Mouse (Mus musculus) brain, adult 2 months (tissue): Measurements from ENCODE around the gene Creg2.
"Not testable (repeated sequence)": the region's sequence is repeated elsewhere in the genome, so short reads cannot be mapped to it uniquely, and the experiment has no call there.

Source experiments
- DNase-seq: peaks from one replicate; pipeline ENCODE4 v3.0.0; 2011; ENCODE audit warnings: low read depth, low spot score

The Creg2 gene

GRCm38 (mm10) chr1:39651241-39651548, at the start of gene Creg2:
Gene Creg2, minus strand, starts transcription at chr1:39651474.
- DNase-seq: peak; percentile 86

- DNase-seq: no peak
Observed at GRCm38 (mm10) chr1:39700599-39701273, 49.5 kb upstream of the Creg2 start.

GRCm38 (mm10) chr1:39698456-39698855, 47.2 kb upstream of the Creg2 start:
- no peak for DNase-seq

- DNase-seq: peak; percentile 22
Observed at GRCm38 (mm10) chr1:39695198-39695597, 43.9 kb upstream of the Creg2 start.

- no peak for DNase-seq
Observed at GRCm38 (mm10) chr1:39694756-39695155, 43.5 kb upstream of the Creg2 start.

- no peak for DNase-seq
Observed at GRCm38 (mm10) chr1:39691974-39692373, 40.7 kb upstream of the Creg2 start.

GRCm38 (mm10) chr1:39691061-39691460, 39.8 kb upstream of the Creg2 start:
- DNase-seq: no peak

GRCm38 (mm10) chr1:39688573-39688972, 37.3 kb upstream of the Creg2 start:
- no peak for DNase-seq

- no peak for DNase-seq
Observed at GRCm38 (mm10) chr1:39687279-39687678, 36.0 kb upstream of the Creg2 start.

GRCm38 (mm10) chr1:39685841-39686240, 34.6 kb upstream of the Creg2 start:
- DNase-seq: peak; percentile 91

GRCm38 (mm10) chr1:39681638-39682037, 30.4 kb upstream of the Creg2 start:
- DNase-seq: no peak

- no peak for DNase-seq
Observed at GRCm38 (mm10) chr1:39680546-39680945, 29.3 kb upstream of the Creg2 start.

- no peak for DNase-seq
Observed at GRCm38 (mm10) chr1:39678883-39679282, 27.6 kb upstream of the Creg2 start.

- peak; percentile 78 for DNase-seq
Observed at GRCm38 (mm10) chr1:39676221-39676876, 25.1 kb upstream of the Creg2 start.

- no peak for DNase-seq
Observed at GRCm38 (mm10) chr1:39672362-39673105, 21.3 kb upstream of the Creg2 start.

- DNase-seq: no peak
Observed at GRCm38 (mm10) chr1:39670211-39670935, 19.1 kb upstream of the Creg2 start.

GRCm38 (mm10) chr1:39666751-39667252, 15.5 kb upstream of the Creg2 start:
- DNase-seq: no peak

- no peak for DNase-seq
Observed at GRCm38 (mm10) chr1:39664039-39664625, 12.9 kb upstream of the Creg2 start.

GRCm38 (mm10) chr1:39663050-39663449, 11.8 kb upstream of the Creg2 start:
- peak; percentile 62 for DNase-seq

- peak; percentile 67 for DNase-seq
Observed at GRCm38 (mm10) chr1:39656976-39657529, 5.8 kb upstream of the Creg2 start.

GRCm38 (mm10) chr1:39654901-39655300, 3.6 kb upstream of the Creg2 start:
- not testable (repeated sequence) for DNase-seq
